17 mouse cellular contexts compared by ENCODE assay signal in genomic region chr2:48545072-48545471, GRCm38 (mm10).
DNase-seq lines count a peak whose midpoint lies in the region; ATAC-seq and TF ChIP-seq lines count a peak whose summit lies in the region.
"Had no signal": no experiment of that assay in that cellular context is flagged by ENCODE, and none has a peak within 500 bp of the region (broad histone marks: within the 10 kb centered on the region; RNA-seq: fewer than 3 reads in every experiment).

No protein-coding gene starts in this region.

- H3K4me2 ChIP-seq in forebrain, embryonic 15.5 days (replicated peaks): no peak overlapping the region
- H3K4me2 ChIP-seq in forebrain, embryonic 11.5 days (ENCODE audit: low read depth, low read length, severe bottlenecking): no peak overlapping the region
- H3K4me2 ChIP-seq in forebrain, postnatal 0 days (ENCODE audit: low read depth): no peak overlapping the region
- H3K4me2 ChIP-seq in forebrain, embryonic 12.5 days: no peak overlapping the region
- H3K4me2 ChIP-seq in midbrain, embryonic 14.5 days (ENCODE audit: low read length): no peak overlapping the region
- H3K4me2 ChIP-seq in midbrain, embryonic 16.5 days (ENCODE audit: low read length): no peak overlapping the region
- H3K4me2 ChIP-seq: embryonic facial prominence, embryonic 12.5 days had no signal

- H3K36me3 ChIP-seq in forebrain, embryonic 15.5 days: no peaks in the 10 kb centered on the region
- H3K36me3 ChIP-seq in forebrain, embryonic 11.5 days (ENCODE audit: control insufficient read depth, insufficient read depth, low read length): no peaks in the 10 kb centered on the region
- no peaks in the 10 kb centered on the region for H3K36me3 ChIP-seq in forebrain, postnatal 0 days (ENCODE audit: insufficient read depth)
- H3K36me3 ChIP-seq in forebrain, embryonic 12.5 days (replicated peaks): no peaks in the 10 kb centered on the region
- H3K36me3 ChIP-seq in midbrain, embryonic 14.5 days (ENCODE audit: control insufficient read depth, insufficient read depth, low read length): no peaks in the 10 kb centered on the region
- no peaks in the 10 kb centered on the region for H3K36me3 ChIP-seq in midbrain, embryonic 16.5 days (ENCODE audit: control insufficient read depth, insufficient read depth, low read length)
- H3K36me3 ChIP-seq: embryonic facial prominence, embryonic 10.5 days; embryonic facial prominence, embryonic 12.5 days had no signal

- H3K4me3 ChIP-seq in forebrain, embryonic 15.5 days: no peak overlapping the region
- no peak overlapping the region for H3K4me3 ChIP-seq in forebrain, embryonic 11.5 days (ENCODE audit: low read depth, low read length)
- no peak overlapping the region for H3K4me3 ChIP-seq in forebrain, postnatal 0 days (ENCODE audit: low read depth, low read length)
- H3K4me3 ChIP-seq in forebrain, embryonic 12.5 days (replicated peaks): no peak overlapping the region
- no peak overlapping the region for H3K4me3 ChIP-seq in midbrain, embryonic 14.5 days (replicated peaks; ENCODE audit: low read depth, low read length)
- no peak overlapping the region for H3K4me3 ChIP-seq in midbrain, embryonic 16.5 days (ENCODE audit: low read depth, low read length)
- H3K4me3 ChIP-seq: embryonic facial prominence, embryonic 10.5 days; embryonic facial prominence, embryonic 12.5 days had no signal

- DNase-seq in forebrain, embryonic 11.5 days (ENCODE audit: low spot score): no peak
- peak; percentile 20 for DNase-seq in forebrain, postnatal 0 days
- DNase-seq in midbrain, embryonic 14.5 days: peak; percentile 8
- DNase-seq in heart, postnatal 36 days: no peak
- DNase-seq: adrenal gland, adult 2 months; adrenal gland, postnatal 10 days; adrenal gland, postnatal 25 days; cerebellum, adult 11-12 months; cerebellum, adult 2 months; cerebellum, adult 9-10 months; cerebellum, postnatal 10 days; cerebellum, postnatal 25 days had no signal

- 0 out of 2 replicates have a peak, but pooled peaks have one; percentile 6 for TF ChIP-seq CTCF in forebrain, postnatal 0 days (IDR thresholded peaks at IDR 0.05; ENCODE audit: low read depth)

- H3K27ac ChIP-seq in forebrain, embryonic 15.5 days (replicated peaks): no peak overlapping the region
- H3K27ac ChIP-seq in forebrain, embryonic 11.5 days (ENCODE audit: low read depth, low read length): no peak overlapping the region
- no peak overlapping the region for H3K27ac ChIP-seq in forebrain, postnatal 0 days (ENCODE audit: low read depth, low read length)
- no peak overlapping the region for H3K27ac ChIP-seq in forebrain, embryonic 12.5 days
- no peak overlapping the region for H3K27ac ChIP-seq in midbrain, embryonic 14.5 days (replicated peaks; ENCODE audit: low read depth, low read length)
- H3K27ac ChIP-seq in midbrain, embryonic 16.5 days (ENCODE audit: low read length): no peak overlapping the region
- H3K27ac ChIP-seq: embryonic facial prominence, embryonic 10.5 days; embryonic facial prominence, embryonic 12.5 days had no signal

- no peak overlapping the region for H3K9ac ChIP-seq in forebrain, embryonic 15.5 days (replicated peaks)
- no peak overlapping the region for H3K9ac ChIP-seq in forebrain, embryonic 11.5 days (ENCODE audit: low read length)
- no peak overlapping the region for H3K9ac ChIP-seq in forebrain, postnatal 0 days
- no peak overlapping the region for H3K9ac ChIP-seq in forebrain, embryonic 12.5 days
- no peak overlapping the region for H3K9ac ChIP-seq in midbrain, embryonic 14.5 days (replicated peaks; ENCODE audit: low read length)
- no peak overlapping the region for H3K9ac ChIP-seq in midbrain, embryonic 16.5 days (ENCODE audit: low read depth, low read length)
- H3K9ac ChIP-seq: embryonic facial prominence, embryonic 12.5 days had no signal

- 43% methylated on average over 4 of the region's 4 CpGs for WGBS in forebrain, embryonic 15.5 days
- 79% methylated on average over 4 of the region's 4 CpGs for WGBS in forebrain, embryonic 11.5 days
- 43% methylated on average over 4 of the region's 4 CpGs for WGBS in forebrain, postnatal 0 days
- WGBS in forebrain, embryonic 12.5 days: 65% methylated on average over 4 of the region's 4 CpGs
- 66% methylated on average over 4 of the region's 4 CpGs for WGBS in midbrain, embryonic 14.5 days
- 60% methylated on average over 4 of the region's 4 CpGs for WGBS in midbrain, embryonic 16.5 days

- H3K9me3 ChIP-seq in forebrain, embryonic 15.5 days: no peaks in the 10 kb centered on the region
- no peaks in the 10 kb centered on the region for H3K9me3 ChIP-seq in forebrain, embryonic 11.5 days (ENCODE audit: control insufficient read depth, low read length)
- no peaks in the 10 kb centered on the region for H3K9me3 ChIP-seq in forebrain, postnatal 0 days (ENCODE audit: low read length)
- no peaks in the 10 kb centered on the region for H3K9me3 ChIP-seq in forebrain, embryonic 12.5 days
- H3K9me3 ChIP-seq in midbrain, embryonic 14.5 days (ENCODE audit: control insufficient read depth, low read length): no peaks in the 10 kb centered on the region
- H3K9me3 ChIP-seq in midbrain, embryonic 16.5 days (replicated peaks; ENCODE audit: control insufficient read depth, low read length, poor library complexity, severe bottlenecking): no peaks in the 10 kb centered on the region
- H3K9me3 ChIP-seq: embryonic facial prominence, embryonic 10.5 days; embryonic facial prominence, embryonic 12.5 days had no signal

- ATAC-seq in forebrain, embryonic 15.5 days (replicated peaks): peak; percentile 57; the same call in 1 of the 2 replicates
- ATAC-seq in forebrain, embryonic 11.5 days (replicated peaks; ENCODE audit: low FRiP score): no peak
- peak; percentile 61; the same call in 1 of the 2 replicates for ATAC-seq in forebrain, postnatal 0 days
- no peak for ATAC-seq in forebrain, embryonic 12.5 days (ENCODE audit: low FRiP score)
- ATAC-seq in midbrain, embryonic 14.5 days (ENCODE audit: low FRiP score, low TSS enrichment): no peak
- no peak for ATAC-seq in midbrain, embryonic 16.5 days

- intact Hi-C loops in heart, postnatal 36 days (cut with DNase I): no loop called here

- H3K4me1 ChIP-seq in forebrain, embryonic 15.5 days: no peaks in the 10 kb centered on the region
- no peaks in the 10 kb centered on the region for H3K4me1 ChIP-seq in forebrain, embryonic 11.5 days (replicated peaks; ENCODE audit: control insufficient read depth, insufficient read depth, low read length)
- H3K4me1 ChIP-seq in forebrain, postnatal 0 days (ENCODE audit: insufficient read depth): no peaks in the 10 kb centered on the region
- 0 out of 2 replicates have a peak, but pooled peaks cover under 1% of the 10 kb centered on the region for H3K4me1 ChIP-seq in forebrain, embryonic 12.5 days
- no peaks in the 10 kb centered on the region for H3K4me1 ChIP-seq in midbrain, embryonic 14.5 days (ENCODE audit: control insufficient read depth, insufficient read depth, low read length)
- no peaks in the 10 kb centered on the region for H3K4me1 ChIP-seq in midbrain, embryonic 16.5 days (ENCODE audit: control insufficient read depth, insufficient read depth, low read length)
- H3K4me1 ChIP-seq: embryonic facial prominence, embryonic 12.5 days had no signal

- H3K27me3 ChIP-seq in forebrain, embryonic 15.5 days: no peaks in the 10 kb centered on the region
- no peaks in the 10 kb centered on the region for H3K27me3 ChIP-seq in forebrain, embryonic 11.5 days (ENCODE audit: control insufficient read depth, insufficient read depth, low read length)
- no peaks in the 10 kb centered on the region for H3K27me3 ChIP-seq in forebrain, postnatal 0 days (ENCODE audit: insufficient read depth, low read length)
- no peaks in the 10 kb centered on the region for H3K27me3 ChIP-seq in forebrain, embryonic 12.5 days
- H3K27me3 ChIP-seq in midbrain, embryonic 14.5 days (ENCODE audit: control insufficient read depth, insufficient read depth, low read length): no peaks in the 10 kb centered on the region
- no peaks in the 10 kb centered on the region for H3K27me3 ChIP-seq in midbrain, embryonic 16.5 days (ENCODE audit: control insufficient read depth, insufficient read depth, low read depth, low read length)
- H3K27me3 ChIP-seq: embryonic facial prominence, embryonic 12.5 days had no signal

Comparison
In these comparisons a context has a peak if more than half of its experiments do, and no peak if none do; other contexts are left out.
1. ATAC-seq: peak in forebrain, embryonic 15.5 days (single experiment) and forebrain, postnatal 0 days (single experiment); none in forebrain, embryonic 11.5 days (single experiment), forebrain, embryonic 12.5 days (single experiment), midbrain, embryonic 14.5 days (single experiment) and midbrain, embryonic 16.5 days (single experiment).
2. DNase-seq: peak in forebrain, postnatal 0 days (single experiment) and midbrain, embryonic 14.5 days (single experiment); none in forebrain, embryonic 11.5 days (single experiment) and heart, postnatal 36 days (0 of 2).